In the genomic region with DNA sequence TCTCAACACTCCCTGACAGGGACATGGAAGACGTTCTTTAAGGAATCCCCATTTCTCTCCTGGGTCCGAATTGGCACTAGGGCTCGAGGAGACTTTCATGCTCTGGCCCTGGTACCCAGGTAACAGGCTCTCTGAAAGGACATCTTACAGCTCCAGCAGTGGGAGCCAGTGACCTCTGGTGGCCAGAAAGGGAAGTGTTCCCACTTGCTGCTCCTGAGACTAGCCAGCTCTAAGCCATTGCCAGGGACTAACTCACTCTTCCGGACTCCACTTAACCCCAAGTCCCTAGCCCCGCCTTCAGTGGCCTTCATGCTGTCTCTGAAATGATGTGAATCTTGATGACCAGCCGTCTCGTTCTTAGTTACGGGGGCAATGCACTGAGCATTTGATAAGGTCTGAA, we compare ENCODE assay signal across 9 mouse cellular contexts.
DNase-seq lines count a peak whose midpoint lies in the region; ATAC-seq and TF ChIP-seq lines count a peak whose summit lies in the region.
"Had no signal": no experiment of that assay in that cellular context is flagged by ENCODE, and none has a peak within 500 bp of the region (broad histone marks: within the 10 kb centered on the region; RNA-seq: fewer than 3 reads in every experiment).

No protein-coding gene starts in this region.

- intact Hi-C loops in heart, postnatal 14 days (cut with DNase I), result loop anchor here (1.0 to 10.0 kb wide), 5 partner anchors 53 to 419 kb away; partner anchors contain the start of gene Atxn7l1

- ATAC-seq in forebrain, embryonic 15.5 days (replicated peaks), result peak; percentile 66
- ATAC-seq in liver, postnatal 0 days, result peak; percentile 64
- peak; percentile 81 for ATAC-seq in neutrophil, adult 5-6 weeks (ENCODE audit: extremely low read depth, insufficient number of reproducible peaks, low FRiP score, poor library complexity, severe bottlenecking)

- peaks cover 9% of the 10 kb centered on the region; the same call in 1 of the 2 replicates for H3K27me3 ChIP-seq in E14TG2a.4 (ENCODE audit: insufficient read depth, low read length)
- H3K27me3 ChIP-seq in forebrain, embryonic 15.5 days, result no peaks in the 10 kb centered on the region
- no peaks in the 10 kb centered on the region for H3K27me3 ChIP-seq in liver, postnatal 0 days (ENCODE audit: insufficient read depth, low read length)

- H3K27ac ChIP-seq in forebrain, embryonic 15.5 days (replicated peaks), result no peak overlapping the region
- H3K27ac ChIP-seq in liver, postnatal 0 days (ENCODE audit: low read depth), result peak overlapping the region; percentile 30; the same call in 1 of the 2 replicates

- WGBS in forebrain, embryonic 15.5 days, result 32% methylated on average over 8 of the region's 8 CpGs
- WGBS in large intestine, adult 2 months, result 20% methylated on average over 8 of the region's 8 CpGs
- 30% methylated on average over 8 of the region's 8 CpGs for WGBS in liver, postnatal 0 days (ENCODE audit: insufficient replicate concordance)

- no peak overlapping the region for H3K9ac ChIP-seq in forebrain, embryonic 15.5 days (replicated peaks)
- H3K9ac ChIP-seq in liver, postnatal 0 days (replicated peaks), result no peak overlapping the region

- H3K4me1 ChIP-seq in E14TG2a.4 (replicated peaks; ENCODE audit: low read depth, low read length), result peaks cover 22% of the 10 kb centered on the region
- H3K4me1 ChIP-seq in forebrain, embryonic 15.5 days, result peaks cover 36% of the 10 kb centered on the region
- peaks cover 23% of the 10 kb centered on the region for H3K4me1 ChIP-seq in liver, postnatal 0 days (ENCODE audit: insufficient read depth)

- no peaks in the 10 kb centered on the region for H3K36me3 ChIP-seq in E14TG2a.4 (ENCODE audit: insufficient read depth, low read length)
- H3K36me3 ChIP-seq in forebrain, embryonic 15.5 days, result no peaks in the 10 kb centered on the region
- peaks cover 66% of the 10 kb centered on the region for H3K36me3 ChIP-seq in liver, postnatal 0 days (replicated peaks; ENCODE audit: insufficient read depth, low read length)

- no peak overlapping the region for H3K4me3 ChIP-seq in E14TG2a.4 (replicated peaks; ENCODE audit: low read length)
- H3K4me3 ChIP-seq in forebrain, embryonic 15.5 days, result no peak overlapping the region
- no peak overlapping the region for H3K4me3 ChIP-seq in liver, postnatal 0 days (ENCODE audit: low read depth, low read length)
- H3K4me3 ChIP-seq: erythroblast, embryonic 14.5 days had no signal

- no peak for TF ChIP-seq EP300 in liver, postnatal 0 days (IDR thresholded peaks at IDR 0.05; ENCODE audit: low read depth)

- peak; percentile 99 for TF ChIP-seq CTCF in E14TG2a.4 (conservative IDR thresholded peaks at IDR 0.05; ENCODE audit: low read length)
- TF ChIP-seq CTCF in liver, postnatal 0 days (IDR thresholded peaks at IDR 0.05; ENCODE audit: low read depth), result peak; percentile 99

- no peak overlapping the region for H3K4me2 ChIP-seq in forebrain, embryonic 15.5 days (replicated peaks)
- H3K4me2 ChIP-seq in liver, postnatal 0 days (ENCODE audit: low read depth, low read length), result no peak overlapping the region

- no peaks in the 10 kb centered on the region for H3K9me3 ChIP-seq in E14TG2a.4 (ENCODE audit: low read length)
- no peaks in the 10 kb centered on the region for H3K9me3 ChIP-seq in forebrain, embryonic 15.5 days
- H3K9me3 ChIP-seq in liver, postnatal 0 days (ENCODE audit: low read length), result no peaks in the 10 kb centered on the region

- DNase-seq in c-Kit-positive CD71-positive TER-119-positive erythroid progenitor cells, embryonic 14.5 days (ENCODE audit: low spot score), result peak; percentile 89
- DNase-seq in heart, postnatal 14 days, result peak; percentile 86 to 92
- DNase-seq in large intestine, adult 2 months (ENCODE audit: low read depth, low spot score), result peak; percentile 43
- peak; percentile 88 for DNase-seq in liver, postnatal 0 days
- DNase-seq in testis, postnatal 14 days (ENCODE audit: low spot score), result peak; percentile 58
